Mouse (Mus musculus): ENCODE data around the gene Thsd7a.

- TF ChIP-seq CTCF (IDR thresholded peaks at IDR 0.05; ENCODE audit: borderline replicate concordance, insufficient read depth, low read length): no peak
- no peak for TF ChIP-seq POLR2A (IDR thresholded peaks at IDR 0.05; ENCODE audit: low read depth, low read length)
Measured at GRCm38 (mm10) chr6:12358737-12359136, 390.5 kb downstream of the Thsd7a start.
